Mouse (Mus musculus): ENCODE measurements at regions not wholly inside any gene's neighbourhood (a gene's known extent, or its start where the extent isn't known, plus 50 kb on each side); places are given as distances from the start of the nearest gene placed in this dataset.

GRCm38 (mm10) chr3:78901838-78902484 is 384.4 kb downstream of the Rapgef2 start:
- no peak for DNase-seq (ENCODE audit: low read depth, low spot score)

- no peak for DNase-seq (ENCODE audit: low read depth, low spot score)
Observed at GRCm38 (mm10) chr3:78901016-78901837, 385.1 kb downstream of the Rapgef2 start.

- DNase-seq (ENCODE audit: low read depth, low spot score), result no peak
Observed at GRCm38 (mm10) chr3:78899446-78900230, 386.7 kb downstream of the Rapgef2 start.

GRCm38 (mm10) chr3:78889326-78889725 is 397.0 kb downstream of the Rapgef2 start:
- no peak for DNase-seq (ENCODE audit: low read depth, low spot score)

- no peak for DNase-seq (ENCODE audit: low read depth, low spot score)
Observed at GRCm38 (mm10) chr3:78884715-78885114, 401.6 kb downstream of the Rapgef2 start.

- DNase-seq (ENCODE audit: low read depth, low spot score), result no peak
Observed at GRCm38 (mm10) chr3:78884029-78884428, 402.3 kb downstream of the Rapgef2 start.

GRCm38 (mm10) chr3:78880072-78880471 is 406.2 kb downstream of the Rapgef2 start:
- no peak for DNase-seq (ENCODE audit: low read depth, low spot score)

- DNase-seq (ENCODE audit: low read depth, low spot score), result no peak
Observed at GRCm38 (mm10) chr3:78877323-78877722, 409.0 kb downstream of the Rapgef2 start.

- no peak for DNase-seq (ENCODE audit: low read depth, low spot score)
Observed at GRCm38 (mm10) chr3:78866896-78867295, 419.4 kb downstream of the Rapgef2 start.

- DNase-seq (ENCODE audit: low read depth, low spot score), result no peak
Observed at GRCm38 (mm10) chr3:78866083-78866726, 420.1 kb downstream of the Rapgef2 start.

GRCm38 (mm10) chr3:78863005-78863404 is 423.3 kb downstream of the Rapgef2 start:
- DNase-seq (ENCODE audit: low read depth, low spot score), result no peak

- DNase-seq (ENCODE audit: low read depth, low spot score), result no peak
Observed at GRCm38 (mm10) chr3:78846617-78847318, 439.5 kb downstream of the Rapgef2 start.

GRCm38 (mm10) chr3:78841173-78841572 is 445.1 kb downstream of the Rapgef2 start:
- no peak for DNase-seq (ENCODE audit: low read depth, low spot score)

GRCm38 (mm10) chr3:78836824-78837223 is 449.5 kb downstream of the Rapgef2 start:
- DNase-seq (ENCODE audit: low read depth, low spot score), result no peak

GRCm38 (mm10) chr3:78825505-78825904 is 460.8 kb downstream of the Rapgef2 start:
- no peak for DNase-seq (ENCODE audit: low read depth, low spot score)

- DNase-seq (ENCODE audit: low read depth, low spot score), result peak; percentile 5
Observed at GRCm38 (mm10) chr3:78812425-78812824, 473.9 kb downstream of the Rapgef2 start.

- no peak for DNase-seq (ENCODE audit: low read depth, low spot score)
Observed at GRCm38 (mm10) chr3:78810431-78811152, 475.7 kb downstream of the Rapgef2 start.

GRCm38 (mm10) chr3:78803176-78803575 is 483.1 kb downstream of the Rapgef2 start:
- DNase-seq (ENCODE audit: low read depth, low spot score), result peak; percentile 42

- DNase-seq (ENCODE audit: low read depth, low spot score), result peak; percentile 29
Observed at GRCm38 (mm10) chr3:78795951-78796455, 490.3 kb downstream of the Rapgef2 start.

- DNase-seq (ENCODE audit: low read depth, low spot score), result no peak
Observed at GRCm38 (mm10) chr3:78792440-78793057, 493.8 kb downstream of the Rapgef2 start.
